Mouse (Mus musculus) urinary bladder, adult 18-20 months (tissue): ENCODE measurements at regions not wholly inside any gene's neighbourhood (a gene's known extent, or its start where the extent isn't known, plus 50 kb on each side); places are given as distances from the start of the nearest gene placed in this dataset.

Experiments
- DNase-seq, 2 experiments: peaks; one replicate each; pipeline ENCODE4 v3.0.0; 2022; ENCODE audit warnings: low spot score in 2 of 2, mixed read lengths in 2 of 2

- no peak for DNase-seq
These were observed 52.7 kb downstream of the Phlda1 start for GRCm38 (mm10) chr10:111558675-111559340.

- DNase-seq, result no peak
These were observed 53.5 kb downstream of the Phlda1 start for GRCm38 (mm10) chr10:111559341-111560246.

GRCm38 (mm10) chr10:111562628-111563027 is 56.5 kb downstream of the Phlda1 start:
- no peak for DNase-seq

GRCm38 (mm10) chr10:111566873-111567381 is 60.8 kb downstream of the Phlda1 start:
- DNase-seq, result no peak

- no peak for DNase-seq
These were observed 64.6 kb downstream of the Phlda1 start for GRCm38 (mm10) chr10:111570501-111571258.

GRCm38 (mm10) chr10:111574231-111574630 is 68.1 kb downstream of the Phlda1 start:
- no peak for DNase-seq

GRCm38 (mm10) chr10:111574812-111575211 is 68.7 kb downstream of the Phlda1 start:
- DNase-seq, result no peak

- no peak for DNase-seq
These were observed 69.2 kb downstream of the Phlda1 start for GRCm38 (mm10) chr10:111575256-111575655.

- DNase-seq, result no peak
These were observed 69.8 kb downstream of the Phlda1 start for GRCm38 (mm10) chr10:111575926-111576325.

GRCm38 (mm10) chr10:111576395-111577069 is 70.4 kb downstream of the Phlda1 start:
- no peak for DNase-seq

- DNase-seq, result no peak
These were observed 72.5 kb downstream of the Phlda1 start for GRCm38 (mm10) chr10:111578536-111578935.

GRCm38 (mm10) chr10:111579481-111579880 is 73.4 kb downstream of the Phlda1 start:
- DNase-seq, result no peak

GRCm38 (mm10) chr10:111580401-111581100 is 74.5 kb downstream of the Phlda1 start:
- no peak for DNase-seq

- DNase-seq, result no peak
These were observed 75.8 kb downstream of the Phlda1 start for GRCm38 (mm10) chr10:111581847-111582246.

GRCm38 (mm10) chr10:111582321-111583123 is 76.4 kb downstream of the Phlda1 start:
- DNase-seq, result no peak

GRCm38 (mm10) chr10:111583124-111583743 is 77.1 kb downstream of the Phlda1 start:
- no peak for DNase-seq

GRCm38 (mm10) chr10:111583744-111584152 is 77.7 kb downstream of the Phlda1 start:
- no peak for DNase-seq

GRCm38 (mm10) chr10:111587891-111588611 is 82.0 kb downstream of the Phlda1 start:
- DNase-seq, result no peak

- no peak for DNase-seq
These were observed 83.1 kb downstream of the Phlda1 start for GRCm38 (mm10) chr10:111589186-111589585.
